Mouse (Mus musculus) CD4-positive, CD25-positive, alpha-beta regulatory T cell, adult 4 months (primary cell): ENCODE results near the gene Scimp. TPM values are rescaled to one million over a fixed set of nuclear protein-coding genes. Genes with fewer than 3 reads are reported as not detected.
A peak's percentile ranks its signal among the peaks of the same experiment; 100 is the strongest.

Experiments
- ATAC-seq: one replicate; pipeline ENCODE4 v1.8.0; 2017
- polyA plus RNA-seq, 2 experiments: library from polyadenylated mRNA; unstranded; fragments of 100-300 nt; shearing (Covaris generic); gene quantifications; one replicate each; pipeline ENCODE4 v1.2.1; 2017

Gene Scimp
- under 1 TPM in 1 of 2 experiments, not detected in 1; 0.81 TPM for polyA plus RNA-seq

- ATAC-seq, result no peak
Observed at GRCm38 (mm10) chr11:70812365-70812764, at the start of gene Scimp. Gene Scimp, minus strand, starts transcription at chr11:70812586.

- no peak for ATAC-seq
Observed at GRCm38 (mm10) chr11:70860371-70860770, 48.0 kb upstream of the Scimp start.

- no peak for ATAC-seq
Observed at GRCm38 (mm10) chr11:70846029-70846428, 33.6 kb upstream of the Scimp start.

- no peak for ATAC-seq
Observed at GRCm38 (mm10) chr11:70845457-70845978, 33.1 kb upstream of the Scimp start.

- peak; percentile 86 for ATAC-seq
Observed at GRCm38 (mm10) chr11:70844559-70845456, 32.4 kb upstream of the Scimp start, which contains the start of gene Rabep1. Gene Rabep1, plus strand, starts transcription at chr11:70844778.

- ATAC-seq, result no peak
Observed at GRCm38 (mm10) chr11:70843701-70844551, 31.5 kb upstream of the Scimp start.

- no peak for ATAC-seq
Observed at GRCm38 (mm10) chr11:70842983-70843382, 30.6 kb upstream of the Scimp start.

- no peak for ATAC-seq
Observed at GRCm38 (mm10) chr11:70838610-70839009, 26.2 kb upstream of the Scimp start.

GRCm38 (mm10) chr11:70837031-70837430, 24.6 kb upstream of the Scimp start:
- no peak for ATAC-seq

DNA sequence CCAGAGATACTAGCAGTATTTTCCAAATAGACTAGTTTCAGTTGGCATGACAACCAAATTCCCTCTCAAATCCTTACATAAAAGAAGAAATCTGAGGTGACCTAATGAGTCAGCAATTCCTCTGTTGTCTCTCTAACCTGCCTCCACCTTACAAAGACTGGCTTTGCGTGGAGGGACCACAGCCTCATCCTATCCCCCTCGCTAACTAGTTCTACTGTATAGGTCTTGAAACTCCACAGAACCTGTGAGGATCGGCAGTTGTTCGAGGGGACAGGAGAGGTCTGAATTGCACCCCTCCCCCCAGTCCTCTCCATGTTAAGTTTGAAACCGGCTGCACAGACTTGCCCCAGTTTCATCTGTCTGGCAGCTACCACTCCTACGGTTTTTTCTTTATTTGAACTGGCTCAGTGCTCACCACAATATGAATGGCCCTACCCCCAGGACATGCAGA, 23.0 kb upstream of the Scimp start:
- ATAC-seq, result no peak

- no peak for ATAC-seq
Observed at GRCm38 (mm10) chr11:70833831-70834230, 21.4 kb upstream of the Scimp start.

DNA sequence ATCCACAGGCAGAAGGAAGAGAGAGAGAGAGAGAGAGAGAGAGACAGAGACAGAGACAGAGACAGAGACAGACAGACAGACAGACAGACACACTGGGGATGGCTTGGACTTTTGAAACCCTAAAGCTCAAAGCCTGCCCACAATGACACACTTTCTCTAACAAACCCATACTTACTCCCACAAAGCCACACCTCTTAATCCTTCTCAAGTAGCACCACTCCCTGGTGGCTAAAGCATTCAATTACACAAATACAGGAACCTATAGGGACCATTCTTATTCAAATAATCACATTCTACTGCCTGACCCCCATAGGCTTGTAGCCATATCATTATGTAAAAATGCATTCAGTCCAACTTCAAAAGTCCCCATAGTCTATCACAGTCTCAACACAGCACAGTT, 21.0 kb upstream of the Scimp start:
- ATAC-seq, result no peak

GRCm38 (mm10) chr11:70831201-70831600, 18.8 kb upstream of the Scimp start:
- no peak for ATAC-seq

DNA sequence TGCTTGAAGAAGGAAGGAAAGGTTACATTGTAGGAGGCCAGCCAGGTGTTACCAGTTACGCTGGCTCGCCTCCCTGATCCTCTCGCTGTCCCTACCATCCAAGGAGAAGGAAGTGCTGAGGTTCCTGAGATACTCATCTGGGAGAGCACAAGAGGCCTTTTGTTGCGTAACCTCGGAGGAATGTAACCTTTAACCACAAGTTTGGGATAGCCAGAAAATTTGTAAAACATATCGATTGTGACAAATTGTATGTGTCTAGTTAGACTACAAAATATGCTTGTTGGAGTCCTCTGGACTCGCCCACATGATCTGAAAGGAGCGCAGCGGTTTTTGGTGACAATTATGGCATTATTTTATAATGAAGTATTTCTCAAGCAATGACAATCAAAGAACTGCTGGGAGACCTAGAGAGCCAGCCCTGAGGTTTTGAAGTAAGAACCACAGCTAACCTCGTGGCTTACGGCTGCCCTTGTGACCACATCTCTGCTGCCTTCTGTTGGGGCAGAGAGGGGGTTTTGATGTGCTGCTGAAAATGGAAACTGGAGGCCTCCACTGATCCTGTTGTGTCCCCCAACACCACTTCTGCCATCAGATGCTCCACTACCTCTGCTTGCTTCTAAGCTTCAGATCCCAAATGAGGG, 16.7 kb upstream of the Scimp start:
- no peak for ATAC-seq

DNA sequence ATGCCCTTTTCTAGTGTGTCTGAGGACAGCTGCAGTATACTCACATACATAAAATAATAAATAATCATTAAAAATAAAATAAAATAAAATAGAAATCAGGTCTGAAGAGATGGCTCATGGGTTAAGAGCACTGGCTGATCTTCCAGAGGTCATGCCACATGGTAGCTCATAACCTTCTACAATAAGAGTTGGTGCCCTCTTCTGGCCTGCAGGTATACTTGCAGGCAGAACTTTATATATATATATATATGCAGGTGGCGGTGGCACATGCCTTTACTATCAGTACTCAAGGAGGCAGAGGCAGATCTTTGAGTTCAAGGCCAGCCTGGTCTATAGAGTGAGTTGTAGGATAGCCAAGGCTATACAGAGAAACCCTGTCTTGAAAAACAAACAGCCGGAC, 13.8 kb upstream of the Scimp start:
- no peak for ATAC-seq

GRCm38 (mm10) chr11:70821728-70822591, 9.6 kb upstream of the Scimp start:
- no peak for ATAC-seq

- no peak for ATAC-seq
Observed at GRCm38 (mm10) chr11:70820120-70820519, 7.7 kb upstream of the Scimp start.

DNA sequence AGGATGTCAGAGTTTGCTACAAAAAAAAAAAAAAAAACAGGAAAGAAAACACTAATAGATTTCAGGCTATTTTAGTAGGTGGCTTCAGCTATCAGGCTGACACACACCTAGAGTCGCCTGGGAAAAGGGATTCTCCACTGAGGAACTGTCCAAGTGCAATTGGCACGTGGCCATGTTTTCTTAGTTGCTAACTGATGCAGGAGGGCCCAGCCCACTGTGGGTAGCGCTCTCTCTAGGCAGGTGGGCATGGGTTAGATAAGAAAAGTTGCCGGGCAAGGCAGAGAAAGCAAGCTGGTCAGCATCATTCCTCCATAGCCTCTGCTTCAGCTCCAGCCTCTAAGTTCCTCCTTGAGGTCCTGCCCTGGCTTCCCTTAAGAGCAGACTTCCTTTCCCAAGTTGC, 4.4 kb upstream of the Scimp start:
- ATAC-seq, result no peak

DNA sequence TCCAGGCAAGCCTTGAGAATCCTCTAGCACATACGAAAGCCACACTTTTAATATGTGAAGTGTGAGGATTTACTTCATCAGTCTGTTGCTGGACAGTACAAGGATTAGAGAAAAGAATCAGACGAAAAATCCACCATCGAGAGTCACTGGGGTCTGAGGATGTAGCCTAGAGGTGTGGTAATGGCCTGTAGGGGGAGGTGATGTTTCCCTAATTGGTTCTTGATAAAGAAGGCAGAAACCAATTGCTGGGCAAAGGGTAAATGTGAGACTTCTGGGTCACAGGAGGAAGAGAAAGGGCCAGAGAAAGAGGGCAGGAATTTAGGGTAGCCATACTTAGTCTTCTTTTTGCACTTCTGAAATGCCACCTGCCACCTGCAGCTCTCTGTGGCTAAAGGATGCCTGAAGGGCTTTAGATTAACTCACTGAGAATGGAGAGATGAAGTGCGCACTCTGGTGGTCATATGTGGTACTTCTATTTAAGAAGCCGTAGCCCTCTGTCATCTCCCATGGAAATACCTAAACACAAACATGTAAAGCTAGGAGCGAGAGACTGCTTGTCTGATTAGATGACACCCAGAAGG, 3.2 kb upstream of the Scimp start:
- peak; percentile 72 for ATAC-seq

DNA sequence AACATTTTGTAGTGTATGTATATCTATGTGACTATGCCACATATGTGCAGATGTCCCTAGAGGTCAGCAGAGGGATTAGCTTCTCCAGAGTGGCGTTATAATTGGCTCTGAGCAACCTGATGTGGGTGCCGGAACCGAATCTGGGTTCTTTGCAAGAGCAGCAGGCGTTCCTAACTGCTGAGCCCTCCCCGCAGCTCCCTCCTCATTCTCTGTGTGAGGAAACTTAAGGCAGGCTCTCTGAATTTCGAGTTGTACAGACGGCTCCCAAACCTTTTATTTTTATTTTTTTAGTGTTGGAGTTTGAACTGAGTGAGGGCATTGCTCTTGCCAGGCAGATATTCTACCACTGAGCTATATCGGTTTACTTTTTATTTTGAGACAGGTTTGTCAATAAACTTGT, 2.7 kb upstream of the Scimp start:
- ATAC-seq, result no peak
